ENCODE assay signal across 10 mouse cellular contexts in genomic region chrX:159963273-159963672, GRCm38 (mm10). TPM values are rescaled to one million over a fixed set of nuclear protein-coding genes. Genes with fewer than 3 reads are reported as not detected.
DNase-seq lines count a peak whose midpoint lies in the region; ATAC-seq and TF ChIP-seq lines count a peak whose summit lies in the region.
"Had no signal": no experiment of that assay in that cellular context is flagged by ENCODE, and none has a peak within 500 bp of the region (broad histone marks: within the 10 kb centered on the region; RNA-seq: fewer than 3 reads in every experiment).

No protein-coding gene starts in this region.

- no peak for TF ChIP-seq POLR2A in thymus, adult 2 months (IDR thresholded peaks at IDR 0.05; ENCODE audit: control insufficient read depth, extremely low read depth, insufficient read depth, low read length, poor library complexity)
- TF ChIP-seq POLR2A in limb, embryonic 14.5 days (IDR thresholded peaks at IDR 0.05; ENCODE audit: borderline replicate concordance, extremely low read depth, insufficient read depth, insufficient read length) = no peak

- no peak overlapping the region for H3K9ac ChIP-seq in forebrain, embryonic 15.5 days (replicated peaks)
- H3K9ac ChIP-seq in intestine, postnatal 0 days (ENCODE audit: low read depth, low read length) = no peak overlapping the region
- H3K9ac ChIP-seq in limb, embryonic 14.5 days (ENCODE audit: low read depth, low read length, severe bottlenecking) = no peak overlapping the region
- no peak overlapping the region for H3K9ac ChIP-seq in neural tube, embryonic 12.5 days
- H3K9ac ChIP-seq: embryonic facial prominence, embryonic 12.5 days had no signal

- no peaks in the 10 kb centered on the region for H3K4me1 ChIP-seq in thymus, adult 2 months (replicated peaks; ENCODE audit: control insufficient read depth, insufficient read depth, low read length)
- H3K4me1 ChIP-seq in forebrain, embryonic 15.5 days = no peaks in the 10 kb centered on the region
- no peaks in the 10 kb centered on the region for H3K4me1 ChIP-seq in intestine, postnatal 0 days (replicated peaks; ENCODE audit: control insufficient read depth, insufficient read depth, low read length)
- H3K4me1 ChIP-seq in limb, embryonic 14.5 days (ENCODE audit: control insufficient read depth, insufficient read depth, low read length) = no peaks in the 10 kb centered on the region
- no peaks in the 10 kb centered on the region for H3K4me1 ChIP-seq in neural tube, embryonic 12.5 days
- H3K4me1 ChIP-seq: embryonic facial prominence, embryonic 12.5 days had no signal

- TF ChIP-seq CTCF in thymus, adult 2 months (IDR thresholded peaks at IDR 0.05; ENCODE audit: borderline replicate concordance, control insufficient read depth, extremely low read depth, insufficient read depth, low read length, poor library complexity) = no peak
- TF ChIP-seq CTCF in intestine, postnatal 0 days (IDR thresholded peaks at IDR 0.05; ENCODE audit: low read depth) = peak; percentile 80

- ATAC-seq in forebrain, embryonic 15.5 days (replicated peaks) = peak; percentile 39
- no peak for ATAC-seq in intestine, postnatal 0 days
- ATAC-seq in limb, embryonic 14.5 days (ENCODE audit: low FRiP score, low read depth) = peak; percentile 53; the same call in 1 of the 2 replicates
- ATAC-seq in neural tube, embryonic 12.5 days (ENCODE audit: low FRiP score, low read depth) = peak; percentile 29; the same call in 1 of the 2 replicates

- no peak overlapping the region for H3K4me2 ChIP-seq in forebrain, embryonic 15.5 days (replicated peaks)
- no peak overlapping the region for H3K4me2 ChIP-seq in intestine, postnatal 0 days (replicated peaks; ENCODE audit: low read depth)
- no peak overlapping the region for H3K4me2 ChIP-seq in limb, embryonic 14.5 days (replicated peaks; ENCODE audit: low read depth, low read length, severe bottlenecking)
- no peak overlapping the region for H3K4me2 ChIP-seq in neural tube, embryonic 12.5 days (replicated peaks)
- H3K4me2 ChIP-seq: embryonic facial prominence, embryonic 12.5 days had no signal

- no peaks in the 10 kb centered on the region for H3K27me3 ChIP-seq in thymus, adult 2 months (ENCODE audit: control insufficient read depth, insufficient read depth, low read length)
- no peaks in the 10 kb centered on the region for H3K27me3 ChIP-seq in forebrain, embryonic 15.5 days
- H3K27me3 ChIP-seq in intestine, postnatal 0 days (replicated peaks; ENCODE audit: control insufficient read depth, insufficient read depth, low read length) = no peaks in the 10 kb centered on the region
- no peaks in the 10 kb centered on the region for H3K27me3 ChIP-seq in limb, embryonic 14.5 days (ENCODE audit: control insufficient read depth, insufficient read depth, low read length)
- no peaks in the 10 kb centered on the region for H3K27me3 ChIP-seq in neural tube, embryonic 12.5 days (replicated peaks)

- peaks cover 25% of the 10 kb centered on the region for H3K36me3 ChIP-seq in thymus, adult 2 months (ENCODE audit: control insufficient read depth, insufficient read depth, low read length)
- H3K36me3 ChIP-seq in forebrain, embryonic 15.5 days = no peaks in the 10 kb centered on the region
- H3K36me3 ChIP-seq in intestine, postnatal 0 days (ENCODE audit: control insufficient read depth, insufficient read depth) = no peaks in the 10 kb centered on the region
- no peaks in the 10 kb centered on the region for H3K36me3 ChIP-seq in limb, embryonic 14.5 days (ENCODE audit: control insufficient read depth, insufficient read depth, low read length)
- H3K36me3 ChIP-seq in neural tube, embryonic 12.5 days = no peaks in the 10 kb centered on the region
- H3K36me3 ChIP-seq: embryonic facial prominence, embryonic 12.5 days had no signal

- no peak overlapping the region for H3K27ac ChIP-seq in thymus, adult 2 months (ENCODE audit: control insufficient read depth, insufficient read depth, low read length)
- no peak overlapping the region for H3K27ac ChIP-seq in forebrain, embryonic 15.5 days (replicated peaks)
- H3K27ac ChIP-seq in intestine, postnatal 0 days (ENCODE audit: low read depth, low read length) = no peak overlapping the region
- H3K27ac ChIP-seq in limb, embryonic 14.5 days (replicated peaks; ENCODE audit: low read depth, low read length) = no peak overlapping the region
- no peak overlapping the region for H3K27ac ChIP-seq in neural tube, embryonic 12.5 days
- H3K27ac ChIP-seq: embryonic facial prominence, embryonic 12.5 days had no signal

- H3K9me3 ChIP-seq in forebrain, embryonic 15.5 days = no peaks in the 10 kb centered on the region
- H3K9me3 ChIP-seq in intestine, postnatal 0 days (ENCODE audit: control insufficient read depth) = no peaks in the 10 kb centered on the region
- no peaks in the 10 kb centered on the region for H3K9me3 ChIP-seq in limb, embryonic 14.5 days (ENCODE audit: control insufficient read depth, low read length)
- no peaks in the 10 kb centered on the region for H3K9me3 ChIP-seq in neural tube, embryonic 12.5 days
- H3K9me3 ChIP-seq: embryonic facial prominence, embryonic 12.5 days; megakaryocyte, embryonic 14.5 days had no signal

- WGBS in thymus, adult 2 months = 34% methylated on average over 4 of the region's 4 CpGs
- 31% methylated on average over 4 of the region's 4 CpGs for WGBS in forebrain, embryonic 15.5 days
- WGBS in intestine, postnatal 0 days = 30% methylated on average over 4 of the region's 4 CpGs
- WGBS in limb, embryonic 14.5 days = 28% methylated on average over 4 of the region's 4 CpGs
- WGBS in neural tube, embryonic 12.5 days = 31% methylated on average over 4 of the region's 4 CpGs

- no peak overlapping the region for H3K4me3 ChIP-seq in thymus, adult 2 months (ENCODE audit: control insufficient read depth, insufficient read depth, low read length)
- no peak overlapping the region for H3K4me3 ChIP-seq in forebrain, embryonic 15.5 days
- H3K4me3 ChIP-seq in intestine, postnatal 0 days (ENCODE audit: low read depth, low read length) = no peak overlapping the region
- H3K4me3 ChIP-seq in limb, embryonic 14.5 days (replicated peaks; ENCODE audit: low read length) = no peak overlapping the region
- H3K4me3 ChIP-seq in neural tube, embryonic 12.5 days = no peak overlapping the region
- H3K4me3 ChIP-seq: embryonic facial prominence, embryonic 12.5 days; megakaryocyte, embryonic 14.5 days had no signal

- peak; percentile 36 for DNase-seq in thymus, adult 2 months
- DNase-seq in thymus, adult 18-20 months = no peak
- DNase-seq in c-Kit-positive CD71-positive TER-119-negative erythroid progenitor cells, embryonic 14.5 days (ENCODE audit: low read depth) = peak; percentile 48
- peak; percentile 76 for DNase-seq in limb, embryonic 14.5 days (ENCODE audit: low spot score)
- DNase-seq in urinary bladder, postnatal 36 days (ENCODE audit: low spot score in 2 of 2) = peak; percentile 22 to 28

RNA-seq across cellular contexts. Expression of gene Map3k15, which starts 25.0 kb away (rescaled TPM):
- 1.4 and 1.5 TPM in 2 replicates for polyA plus RNA-seq in thymus, adult 2 months (2012; rRNA removed)
- polyA plus RNA-seq in forebrain, embryonic 15.5 days (2015; fragmentation: Nextera tagmentation; extraction: Ambion mirVana) = 0.13 and 0.15 TPM in 2 replicates
- polyA plus RNA-seq in intestine, postnatal 0 days (2015; fragmentation: Nextera tagmentation; extraction: Ambion mirVana) = 0.10 and 0.20 TPM in 2 replicates
- 0.79 and 0.89 TPM in 2 replicates for polyA plus RNA-seq in limb, embryonic 14.5 days (2012; rRNA removed)
- 0.14 and 0.18 TPM in 2 replicates for polyA plus RNA-seq in limb, embryonic 14.5 days (2014; fragmentation: Nextera tagmentation; extraction: Ambion mirVana)
- 0.23 and 0.26 TPM in 2 replicates for polyA plus RNA-seq in neural tube, embryonic 12.5 days (2016; fragmentation: Nextera tagmentation; extraction: Ambion mirVana)

Comparison
In these comparisons a context has a peak if more than half of its experiments do, and no peak if none do; other contexts are left out.
1. DNase-seq: peak in thymus, adult 2 months (single experiment), c-Kit-positive CD71-positive TER-119-negative erythroid progenitor cells, embryonic 14.5 days (single experiment), limb, embryonic 14.5 days (single experiment) and urinary bladder, postnatal 36 days (2 of 2); none in thymus, adult 18-20 months (0 of 2).